Mouse (Mus musculus): ENCODE results near the gene Ipcef1. TPM values are rescaled to one million over a fixed set of nuclear protein-coding genes. Genes with fewer than 3 reads are reported as not detected.

Ipcef1 gene
- total RNA-seq (2021) = 10 to 100 TPM; 16.2 to 19.1 TPM

DNA sequence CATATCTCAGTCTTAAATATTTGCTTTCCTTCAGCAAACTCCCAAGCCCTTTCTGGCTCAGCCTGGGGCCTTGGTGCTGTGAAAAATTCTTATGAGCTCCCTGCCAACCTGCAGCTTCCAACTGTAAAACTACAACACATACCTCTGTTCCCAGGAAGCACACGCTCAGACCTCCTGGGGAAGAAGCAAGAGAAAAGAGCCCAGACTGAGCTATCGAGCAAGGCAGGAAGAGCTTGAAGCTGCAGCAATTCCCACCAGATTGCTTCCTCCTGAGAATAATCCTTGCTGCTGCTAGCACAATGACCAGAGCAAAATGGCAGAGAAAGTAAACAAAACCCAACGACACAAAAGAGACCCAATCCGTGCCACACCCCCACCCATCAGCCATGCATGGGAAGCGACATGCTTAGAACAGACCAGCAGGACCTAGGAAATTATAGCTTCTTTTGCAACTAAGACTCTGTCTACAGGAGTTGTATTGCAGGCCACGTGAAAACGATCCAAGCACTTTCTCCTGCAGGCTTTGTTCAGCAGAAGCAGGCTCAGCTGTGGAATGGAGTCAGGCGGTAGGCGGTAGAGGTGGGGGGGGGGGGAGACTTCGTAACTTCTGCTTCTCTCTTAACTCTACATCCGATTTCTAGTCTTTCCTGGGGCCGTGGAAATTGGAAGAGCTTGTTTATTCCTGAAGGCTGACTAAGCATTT is at the start of gene Ipcef1:
Gene Ipcef1, minus strand, starts transcription at position 164 of the 703 bp plus-strand sequence.
- no peak for DNase-seq

DNA sequence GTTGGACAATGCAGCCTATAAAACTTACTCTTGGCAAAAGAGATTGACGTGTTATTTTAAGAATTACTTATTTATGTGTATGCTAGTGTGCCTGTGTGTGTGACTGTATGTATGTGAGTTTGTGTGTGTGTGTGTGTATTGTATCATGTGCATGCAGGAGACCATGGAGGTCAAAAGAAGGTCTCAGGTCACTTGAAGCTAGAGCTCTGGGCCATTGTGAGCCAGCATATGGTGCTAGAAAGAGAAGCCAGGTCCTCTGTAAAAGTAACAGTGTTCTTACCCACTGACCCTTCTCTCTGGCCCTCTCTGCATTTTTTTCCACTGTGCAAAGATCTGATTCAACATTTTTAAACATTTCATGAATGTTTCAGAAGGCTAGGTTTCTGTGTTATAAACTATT is 25.7 kb upstream of the Ipcef1 start:
- DNase-seq = no peak

DNA sequence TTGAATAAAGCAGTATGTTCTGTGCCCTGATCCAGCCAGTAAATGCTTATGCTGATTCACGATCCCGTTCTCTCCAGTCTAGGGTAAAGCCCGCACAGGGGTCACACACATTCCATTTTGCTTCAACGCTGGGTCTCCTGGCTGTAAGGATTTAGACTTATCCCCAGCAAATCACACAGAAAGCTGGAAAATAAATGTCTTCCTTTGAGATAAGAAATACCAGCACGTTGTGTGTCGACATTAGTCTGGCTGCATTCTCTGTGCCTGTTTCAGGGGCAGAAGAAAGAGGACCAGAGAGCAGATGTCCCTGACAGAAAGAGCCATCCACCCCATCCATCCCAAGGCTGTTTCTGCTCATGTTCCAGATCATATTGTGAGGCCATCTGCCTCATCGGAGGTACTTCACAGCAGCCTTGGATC is 25.1 kb upstream of the Ipcef1 start:
- no peak for DNase-seq

- no peak for DNase-seq
These were observed 24.5 kb upstream of the Ipcef1 start for GRCm38 (mm10) chr10:7076662-7077211.

GRCm38 (mm10) chr10:7076201-7076600 is 23.9 kb upstream of the Ipcef1 start:
- DNase-seq = peak; percentile 72 to 73

DNA sequence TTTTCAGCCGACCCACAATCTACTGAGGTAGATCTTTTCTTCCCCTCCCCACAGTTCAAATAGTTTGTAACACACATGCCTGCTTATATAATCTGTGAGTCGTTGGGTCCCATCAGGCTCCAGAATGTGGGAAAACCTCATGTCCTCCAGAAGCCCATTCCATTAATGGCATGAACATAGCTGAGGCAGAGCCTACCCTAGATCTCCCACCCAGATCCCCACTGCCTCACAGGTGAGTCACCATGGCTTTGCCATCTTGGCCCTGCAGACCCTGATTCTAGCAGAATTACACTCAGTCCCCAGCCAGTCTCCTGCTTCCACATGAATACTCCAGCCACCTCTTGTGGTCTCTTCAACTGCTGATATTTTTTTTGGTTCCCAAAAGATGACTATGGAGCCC is 23.4 kb upstream of the Ipcef1 start:
- DNase-seq = no peak

DNA sequence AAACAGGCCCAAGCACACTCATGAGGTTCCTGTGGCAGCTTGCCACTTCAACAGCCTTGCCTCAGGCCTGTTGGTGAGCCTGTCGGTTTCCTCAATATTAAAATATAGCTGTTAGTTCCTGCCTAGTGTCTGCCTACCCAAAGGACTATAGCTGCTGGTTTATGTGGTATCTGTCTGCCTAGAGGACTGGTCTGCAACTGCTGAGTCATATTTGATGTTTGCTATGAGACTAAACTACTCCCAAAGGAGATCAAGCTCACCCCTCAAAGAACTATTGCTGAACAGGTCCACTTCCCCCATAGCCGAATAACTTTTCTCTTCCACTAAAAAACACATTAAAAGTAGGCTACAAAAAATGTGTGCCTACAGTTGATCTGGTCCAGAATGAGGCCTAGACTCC is 22.0 kb upstream of the Ipcef1 start:
- no peak for DNase-seq

DNA sequence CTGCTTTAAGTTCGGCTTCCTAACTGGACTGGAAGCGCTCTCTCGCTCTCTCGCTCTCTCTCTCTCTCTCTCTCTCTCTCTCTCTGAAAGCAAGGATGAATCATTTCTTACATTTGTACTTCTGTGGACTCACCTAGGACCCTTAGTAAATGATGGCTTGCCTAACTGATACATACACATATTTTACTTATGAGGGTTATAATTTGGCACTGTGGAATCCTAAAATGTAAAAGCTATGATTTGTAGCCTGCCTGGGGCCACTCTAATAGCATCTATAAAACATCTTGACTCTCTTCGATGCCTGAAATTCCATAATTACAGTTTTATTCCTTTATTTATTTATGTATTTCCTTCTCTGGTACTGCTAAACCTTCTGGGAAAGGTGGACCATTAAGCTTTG is 18.6 kb upstream of the Ipcef1 start:
- DNase-seq = no peak

DNA sequence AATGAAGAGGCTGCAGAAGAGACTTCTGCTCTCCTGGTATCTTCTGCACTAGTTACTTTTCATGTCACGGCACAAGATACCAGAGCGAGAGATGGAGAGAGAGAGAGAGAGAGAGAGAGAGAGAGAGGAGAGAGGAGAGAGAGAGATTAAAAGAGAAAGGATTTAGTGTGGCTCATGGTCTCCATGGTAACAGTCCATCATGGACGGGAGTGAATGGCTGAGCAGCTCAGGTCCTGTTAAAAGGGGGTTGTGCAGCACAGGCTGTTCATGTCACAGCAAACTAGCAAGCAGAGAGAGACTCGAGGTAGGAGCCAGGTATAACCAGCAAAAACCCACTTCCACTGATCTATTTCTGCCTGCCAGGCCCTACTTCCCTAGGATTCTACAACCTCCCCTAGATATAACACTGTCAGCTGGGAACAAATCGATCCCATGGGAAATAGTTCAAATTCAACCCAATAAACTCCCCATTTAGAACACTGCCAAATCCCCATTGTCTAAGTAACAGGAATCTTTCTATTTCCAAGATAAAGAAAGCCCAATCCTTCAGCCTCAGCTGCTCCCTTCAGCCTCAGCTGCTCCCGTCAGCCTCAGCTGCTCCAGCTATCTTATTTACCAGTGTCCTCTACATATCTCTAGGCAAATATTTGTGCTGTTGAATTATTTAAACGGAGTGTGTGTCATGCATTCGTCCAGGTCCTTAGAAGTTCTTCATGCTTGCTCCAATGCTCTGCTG is 18.0 kb upstream of the Ipcef1 start:
- DNase-seq = no peak

DNA sequence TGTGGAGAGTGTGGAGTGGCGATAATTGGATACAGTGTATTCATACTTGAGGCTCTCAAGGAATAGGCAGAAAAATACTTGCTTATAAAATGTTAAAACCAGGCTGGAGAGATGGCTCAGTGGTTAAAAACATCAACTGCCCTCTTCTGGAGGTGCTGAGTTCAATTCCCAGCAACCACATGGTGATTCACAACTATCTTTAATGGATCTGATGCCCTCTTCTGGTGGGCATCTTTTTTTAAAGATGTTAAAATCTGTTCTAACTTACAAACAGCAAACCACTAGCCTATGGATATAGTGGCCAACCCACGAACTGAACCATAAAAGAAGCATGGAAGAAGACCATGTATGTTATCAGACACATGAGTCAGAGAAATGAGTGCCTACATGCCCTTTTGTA is 16.8 kb upstream of the Ipcef1 start:
- DNase-seq = no peak

DNA sequence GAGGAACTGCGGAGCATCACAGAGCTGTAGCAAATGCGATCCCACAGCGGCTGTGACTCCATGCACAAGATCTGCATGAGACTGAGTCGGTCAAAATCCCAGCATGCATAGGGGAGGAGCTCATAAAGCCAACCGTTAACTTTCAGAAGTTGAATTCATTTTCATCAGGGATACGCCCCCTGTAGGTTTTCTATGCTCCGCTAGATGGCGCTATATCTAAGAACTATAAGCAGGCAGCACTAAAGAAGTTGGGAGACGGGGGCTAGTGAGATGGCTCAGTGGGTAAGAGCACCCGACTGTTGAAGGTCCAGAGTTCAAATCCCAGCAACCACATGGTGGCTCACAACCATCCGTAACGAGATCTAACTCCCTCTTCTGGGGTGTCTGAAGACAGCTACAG is 16.3 kb upstream of the Ipcef1 start:
- DNase-seq = no peak

DNA sequence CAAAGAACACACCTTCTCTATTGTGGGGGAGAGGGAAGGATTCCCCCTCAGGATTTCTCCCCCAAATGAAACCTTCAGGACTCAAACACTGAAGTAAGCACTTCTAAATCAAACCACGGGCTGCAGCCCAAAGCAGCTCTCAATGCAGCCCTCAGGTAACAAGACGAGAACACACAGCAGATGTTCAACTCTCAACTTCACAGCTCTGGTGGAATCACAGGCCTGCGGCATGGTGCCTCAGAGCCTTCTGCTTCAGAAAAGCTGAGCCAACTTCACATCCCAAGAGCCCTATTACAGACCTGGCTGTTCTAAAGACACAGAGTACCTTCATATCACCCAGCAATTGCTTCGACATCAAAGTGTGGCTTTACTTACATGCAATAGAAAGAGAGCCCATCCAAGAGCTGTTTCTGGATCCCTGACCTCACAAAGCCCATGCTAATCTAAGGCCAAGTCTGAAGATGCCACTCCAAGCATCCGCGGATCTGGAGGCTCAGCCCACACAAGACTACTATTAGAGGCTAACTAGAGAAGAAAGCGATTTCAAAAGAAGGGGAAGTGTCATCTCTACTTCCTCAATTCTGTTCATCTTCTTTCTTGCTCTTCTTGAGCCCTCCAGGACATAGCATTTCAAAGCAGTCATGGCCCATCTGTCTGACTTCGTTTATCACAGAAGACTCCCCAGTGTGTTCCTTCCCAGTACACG is 11.6 kb upstream of the Ipcef1 start:
- DNase-seq = no peak

DNA sequence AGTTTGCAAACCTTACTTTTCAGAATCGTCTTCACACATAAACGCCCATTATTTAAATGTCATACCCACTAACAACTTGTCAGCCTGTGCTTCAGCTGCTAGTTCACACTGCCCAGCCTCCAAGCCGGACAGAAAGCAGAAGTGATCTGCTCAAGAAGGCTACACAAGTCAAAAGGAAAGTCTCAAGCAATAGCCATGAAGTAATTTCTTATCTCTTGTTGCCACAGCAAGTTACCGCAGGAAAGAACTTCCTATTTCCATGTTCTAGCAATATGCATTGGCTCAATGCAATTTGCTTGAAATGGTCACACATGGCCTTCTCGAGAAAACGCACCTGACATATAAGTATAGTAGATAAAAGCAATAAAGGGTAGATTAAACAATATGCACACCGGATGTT is 10.7 kb upstream of the Ipcef1 start:
- DNase-seq = no peak

DNA sequence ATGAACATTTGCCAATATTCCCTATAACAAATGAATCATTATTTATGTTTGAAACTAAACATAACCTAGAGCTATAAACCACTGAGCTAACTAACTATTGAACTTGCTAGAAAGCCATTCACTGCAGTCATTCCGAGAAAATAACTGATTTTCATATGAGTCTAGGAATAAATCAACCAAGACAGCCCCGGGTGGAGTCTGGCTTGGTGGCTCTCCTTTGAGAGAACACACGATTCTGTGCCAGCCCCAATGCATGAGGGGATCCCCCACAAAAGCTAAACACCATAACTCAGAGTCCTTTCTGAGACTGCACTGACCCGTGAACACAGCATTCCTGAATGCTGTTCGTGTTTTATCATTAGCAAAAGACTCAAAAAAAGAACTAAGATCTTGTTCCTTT is 8.0 kb upstream of the Ipcef1 start:
- DNase-seq = no peak

GRCm38 (mm10) chr10:7057546-7057945 is 5.3 kb upstream of the Ipcef1 start:
- no peak for DNase-seq

GRCm38 (mm10) chr10:7054560-7055205 is 2.4 kb upstream of the Ipcef1 start:
- no peak for DNase-seq

GRCm38 (mm10) chr10:7049901-7050300 is 2.4 kb downstream of the Ipcef1 start:
- no peak for DNase-seq

DNA sequence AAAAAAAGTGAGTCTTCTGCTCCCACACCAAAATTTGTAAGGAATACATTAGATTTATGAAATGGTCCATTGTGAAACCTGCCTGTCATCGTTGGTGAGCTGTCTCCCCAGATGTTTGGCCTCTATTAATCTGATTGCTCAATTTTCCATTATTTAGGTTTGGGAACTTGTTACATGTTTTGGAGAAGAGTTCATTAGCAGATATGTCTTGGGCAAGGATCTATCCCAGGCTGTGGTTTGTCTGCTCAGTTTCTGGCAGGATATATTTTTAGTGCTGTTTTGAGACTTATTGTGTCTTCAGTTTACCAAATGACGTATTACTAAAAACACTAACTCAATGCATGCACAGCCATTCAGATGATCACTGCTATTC is 4.4 kb downstream of the Ipcef1 start:
- DNase-seq = no peak

DNA sequence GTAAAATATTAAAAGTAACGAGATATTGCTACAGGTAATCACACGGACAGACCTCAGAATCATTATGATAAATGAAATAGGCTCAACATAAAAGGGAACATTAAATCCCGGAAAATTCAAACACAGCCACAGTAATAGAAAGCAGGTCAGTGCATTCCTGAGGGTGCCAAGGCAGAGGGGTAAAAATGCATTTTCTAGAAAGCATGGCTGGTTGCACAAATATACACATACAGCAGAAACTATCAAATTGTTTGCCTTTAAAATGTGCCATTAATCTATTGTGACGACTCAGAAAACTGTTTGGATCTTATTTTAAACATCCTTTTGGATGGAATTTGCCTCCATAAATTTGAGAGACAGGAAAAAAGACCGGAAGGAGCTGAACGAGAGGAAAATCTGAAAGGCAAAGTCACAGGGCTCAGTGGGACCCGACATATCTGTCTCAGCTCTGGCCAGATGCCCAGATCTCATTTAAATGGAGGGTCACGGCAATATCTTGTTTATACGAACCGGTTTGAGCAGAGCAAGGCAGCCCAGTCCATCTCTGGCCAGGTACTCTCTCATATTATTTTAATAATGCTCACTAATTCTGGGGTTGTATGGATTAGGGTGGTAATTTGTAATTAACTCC is 4.9 kb downstream of the Ipcef1 start:
- DNase-seq = no peak

DNA sequence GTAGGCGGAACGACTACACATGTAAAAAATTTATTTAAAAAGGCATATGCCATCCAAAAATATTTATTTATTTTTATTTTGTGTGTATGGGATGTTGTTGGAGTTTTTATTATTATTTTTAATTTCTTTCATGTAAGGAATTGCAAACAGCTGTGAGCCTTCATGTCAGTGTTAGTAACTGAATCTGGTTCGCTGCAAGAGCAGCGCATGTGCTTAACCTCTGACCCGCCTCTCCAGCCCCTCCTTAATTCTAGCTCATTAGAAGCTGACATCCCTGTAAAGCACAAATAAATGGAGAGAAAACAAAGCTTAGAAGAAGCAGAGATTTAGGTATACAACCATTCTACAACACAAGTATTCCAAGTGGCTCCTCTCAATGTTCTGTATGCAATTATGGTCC is 8.4 kb downstream of the Ipcef1 start:
- no peak for DNase-seq

- no peak for DNase-seq
These were observed 11.2 kb downstream of the Ipcef1 start for GRCm38 (mm10) chr10:7041032-7041431.

- DNase-seq = no peak
These were observed 15.1 kb downstream of the Ipcef1 start for GRCm38 (mm10) chr10:7037194-7037593.

Measured in layer of hippocampus, postnatal 36 days (tissue).